Comparison of ENCODE assay signal across 20 mouse cellular contexts in genomic region chr5:88581343-88581742, GRCm38 (mm10). TPM values are rescaled to one million over a fixed set of nuclear protein-coding genes. Genes with fewer than 3 reads are reported as not detected.
DNase-seq lines count a peak whose midpoint lies in the region; ATAC-seq and TF ChIP-seq lines count a peak whose summit lies in the region.
"Had no signal": no experiment of that assay in that cellular context is flagged by ENCODE, and none has a peak within 500 bp of the region (broad histone marks: within the 10 kb centered on the region; RNA-seq: fewer than 3 reads in every experiment).

No protein-coding gene starts in this region.

- H3K9ac ChIP-seq in heart, embryonic 11.5 days (ENCODE audit: low read depth, low read length) = no peak overlapping the region
- H3K9ac ChIP-seq in forebrain, embryonic 14.5 days (ENCODE audit: low read length) = no peak overlapping the region
- H3K9ac ChIP-seq: embryonic facial prominence, embryonic 12.5 days; forebrain, embryonic 13.5 days had no signal

- 92% methylated on average over 6 of the region's 6 CpGs for WGBS in heart, embryonic 11.5 days (ENCODE audit: insufficient replicate concordance)
- 89% methylated on average over 6 of the region's 6 CpGs for WGBS in forebrain, embryonic 14.5 days

- peak; percentile 81 for DNase-seq in heart, adult 11 months
- no peak for DNase-seq in testis, postnatal 14 days (ENCODE audit: low spot score)
- no peak for DNase-seq in forebrain, embryonic 14.5 days (ENCODE audit: low spot score)
- DNase-seq: adrenal gland, adult 8-10 months; adrenal gland, postnatal 14 days; adrenal gland, postnatal 36 days; cerebellum, adult 11-12 months; cerebellum, adult 2 months; cerebellum, adult 9-10 months; cerebellum, postnatal 25 days had no signal

- H3K4me2 ChIP-seq in heart, embryonic 11.5 days = no peak overlapping the region
- H3K4me2 ChIP-seq in forebrain, embryonic 14.5 days (ENCODE audit: low read length) = no peak overlapping the region
- H3K4me2 ChIP-seq: embryonic facial prominence, embryonic 12.5 days; forebrain, embryonic 13.5 days had no signal

- no peaks in the 10 kb centered on the region for H3K9me3 ChIP-seq in heart, embryonic 11.5 days (replicated peaks; ENCODE audit: control insufficient read depth, low read length)
- H3K9me3 ChIP-seq in forebrain, embryonic 14.5 days (replicated peaks; ENCODE audit: control insufficient read depth, low read length) = no peaks in the 10 kb centered on the region
- H3K9me3 ChIP-seq: embryonic facial prominence, embryonic 10.5 days; embryonic facial prominence, embryonic 12.5 days; forebrain, embryonic 13.5 days; G1E had no signal

- TF ChIP-seq POLR2A in testis, adult 2 months (IDR thresholded peaks at IDR 0.05; ENCODE audit: control insufficient read depth, low read depth, low read length) = peak; percentile 73; the same call in 1 of the 2 replicates

- no peak overlapping the region for H3K4me3 ChIP-seq in heart, embryonic 11.5 days (ENCODE audit: low read depth, low read length)
- H3K4me3 ChIP-seq in testis, adult 2 months (ENCODE audit: control insufficient read depth, low read depth, low read length) = peak overlapping the region; percentile 75
- H3K4me3 ChIP-seq in forebrain, embryonic 14.5 days (ENCODE audit: low read depth, low read length) = no peak overlapping the region
- H3K4me3 ChIP-seq: embryonic facial prominence, embryonic 10.5 days; embryonic facial prominence, embryonic 12.5 days; forebrain, embryonic 13.5 days had no signal

- no peak for TF ChIP-seq CTCF in testis, adult 2 months (IDR thresholded peaks at IDR 0.05; ENCODE audit: control insufficient read depth, insufficient read depth, insufficient replicate concordance, low read depth, low read length)

- no peaks in the 10 kb centered on the region for H3K36me3 ChIP-seq in heart, embryonic 11.5 days (ENCODE audit: control insufficient read depth, insufficient read depth, low read length)
- H3K36me3 ChIP-seq in testis, adult 2 months (ENCODE audit: control insufficient read depth, insufficient read depth, low read length) = no peaks in the 10 kb centered on the region
- H3K36me3 ChIP-seq in forebrain, embryonic 14.5 days (ENCODE audit: control insufficient read depth, insufficient read depth, low read length) = no peaks in the 10 kb centered on the region
- H3K36me3 ChIP-seq: embryonic facial prominence, embryonic 12.5 days had no signal

- ATAC-seq in heart, embryonic 11.5 days (replicated peaks; ENCODE audit: insufficient number of reproducible peaks, low FRiP score, low TSS enrichment) = no peak
- no peak for ATAC-seq in forebrain, embryonic 14.5 days
- ATAC-seq: activated CD4-positive, CD25-positive, alpha-beta regulatory T cell, adult 4 months; forebrain, embryonic 13.5 days; forebrain, embryonic 16.5 days; Patski had no signal

- no peak overlapping the region for H3K27ac ChIP-seq in heart, embryonic 11.5 days (ENCODE audit: low read depth, low read length)
- peak overlapping the region; percentile 63 for H3K27ac ChIP-seq in testis, adult 2 months (ENCODE audit: control insufficient read depth, insufficient read depth, low read depth, low read length)
- H3K27ac ChIP-seq in forebrain, embryonic 14.5 days (ENCODE audit: low read depth, low read length) = no peak overlapping the region
- H3K27ac ChIP-seq: embryonic facial prominence, embryonic 10.5 days; embryonic facial prominence, embryonic 12.5 days; forebrain, embryonic 13.5 days had no signal

- no peaks in the 10 kb centered on the region for H3K27me3 ChIP-seq in heart, embryonic 11.5 days (ENCODE audit: control insufficient read depth, insufficient read depth, low read length)
- H3K27me3 ChIP-seq in testis, adult 2 months (ENCODE audit: control insufficient read depth, insufficient read depth, low read length) = no peaks in the 10 kb centered on the region
- H3K27me3 ChIP-seq in forebrain, embryonic 14.5 days (replicated peaks; ENCODE audit: control insufficient read depth, insufficient read depth, low read length) = no peaks in the 10 kb centered on the region
- H3K27me3 ChIP-seq: embryonic facial prominence, embryonic 12.5 days; forebrain, embryonic 13.5 days; Patski had no signal

- H3K4me1 ChIP-seq in heart, embryonic 11.5 days (ENCODE audit: control insufficient read depth, insufficient read depth, low read length) = peaks cover 14% of the 10 kb centered on the region
- peaks cover 4% of the 10 kb centered on the region for H3K4me1 ChIP-seq in testis, adult 2 months (ENCODE audit: control insufficient read depth, insufficient read depth, low read length)
- peaks cover 15% of the 10 kb centered on the region for H3K4me1 ChIP-seq in forebrain, embryonic 14.5 days (ENCODE audit: control insufficient read depth, insufficient read depth, low read length)

RNA-seq across cellular contexts. Expression of gene Rufy3, which starts 16.5 kb away (rescaled TPM):
- polyA plus RNA-seq in heart, embryonic 11.5 days (2014; fragmentation: Nextera tagmentation; extraction: Ambion mirVana) = 13.0 and 15.0 TPM in 2 replicates
- polyA plus RNA-seq in testis, adult 2 months (2012; rRNA removed) = 15.5 and 15.8 TPM in 2 replicates
- polyA plus RNA-seq in forebrain, embryonic 14.5 days (2014; fragmentation: Nextera tagmentation; extraction: Ambion mirVana) = 155 and 210 TPM in 2 replicates

RNA-seq across cellular contexts. Expression of gene Utp3, which starts 27.1 kb away (rescaled TPM):
- polyA plus RNA-seq in heart, embryonic 11.5 days (2014; fragmentation: Nextera tagmentation; extraction: Ambion mirVana) = 52.7 and 55.6 TPM in 2 replicates
- polyA plus RNA-seq in testis, adult 2 months (2012; rRNA removed) = 8.4 and 8.6 TPM in 2 replicates
- polyA plus RNA-seq in forebrain, embryonic 14.5 days (2014; fragmentation: Nextera tagmentation; extraction: Ambion mirVana) = 32.8 and 46.5 TPM in 2 replicates

RNA-seq across cellular contexts. Expression of gene Jchain, which starts 53.7 kb away (rescaled TPM):
- 0.21 TPM in 1 of 2 replicates, not detected in the other for polyA plus RNA-seq in heart, embryonic 11.5 days (2014; fragmentation: Nextera tagmentation; extraction: Ambion mirVana)
- 0.57 and 0.96 TPM in 2 replicates for polyA plus RNA-seq in testis, adult 2 months (2012; rRNA removed)
- polyA plus RNA-seq in forebrain, embryonic 14.5 days (2014; fragmentation: Nextera tagmentation; extraction: Ambion mirVana) = 0.17 TPM in 1 of 2 replicates, not detected in the other
- polyA plus RNA-seq: C2C12; embryonic facial prominence, embryonic 10.5 days; G1E had no signal
